Mouse (Mus musculus): ENCODE data around the gene Eif4b. TPM values are rescaled to one million over a fixed set of nuclear protein-coding genes. Genes with fewer than 3 reads are reported as not detected.

The Eif4b gene
- polyA plus RNA-seq, 1 experiment from 2014 or later: 32.2 TPM

DNA sequence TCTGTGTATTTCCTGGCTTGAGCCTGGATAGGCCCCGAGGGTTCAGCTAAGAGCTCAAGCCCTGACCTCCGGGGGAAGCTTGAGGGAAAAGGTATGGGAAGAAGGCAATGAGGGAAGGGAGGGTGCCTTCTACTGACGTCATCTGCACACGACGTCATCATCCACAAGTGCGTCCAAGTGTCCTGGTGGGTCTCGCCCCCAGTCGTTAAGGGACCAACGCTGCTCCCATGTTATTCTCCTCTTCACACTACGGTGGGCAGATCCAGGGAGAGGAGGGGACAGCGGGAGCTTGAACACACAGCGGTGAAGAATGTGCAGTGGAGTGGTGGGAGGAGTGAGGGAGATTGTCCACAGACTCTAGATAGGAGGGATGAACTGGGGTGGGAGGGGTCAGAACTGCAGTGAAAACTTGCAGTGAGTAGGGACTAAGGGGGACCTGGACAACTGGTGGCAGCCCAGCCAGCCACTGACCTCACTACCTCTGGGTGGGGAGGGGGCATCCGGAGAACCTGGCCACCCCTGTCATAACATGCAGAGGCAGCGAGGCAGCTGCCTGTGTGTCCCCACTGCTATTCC, 29.9 kb downstream of the Eif4b start:
- peak overlapping the region; percentile 74 for H3K9ac ChIP-seq (replicated peaks)
- no peaks in the 10 kb centered on the region for H3K36me3 ChIP-seq (replicated peaks; ENCODE audit: insufficient read depth, low read length)
- ATAC-seq (no peak), DNase-seq (no peak)
- peaks cover 58% of the 10 kb centered on the region for H3K4me1 ChIP-seq (ENCODE audit: insufficient read depth)
- TF ChIP-seq CTCF (IDR thresholded peaks at IDR 0.05; ENCODE audit: low read depth): no peak
- TF ChIP-seq EP300 (IDR thresholded peaks at IDR 0.05; ENCODE audit: low read depth): no peak
- WGBS (ENCODE audit: insufficient replicate concordance): 30% methylated on average over 14 of the region's 14 CpGs
- H3K27ac ChIP-seq (ENCODE audit: low read depth): peak overlapping the region; percentile 77
- peak overlapping the region; percentile 85 for H3K4me2 ChIP-seq (ENCODE audit: low read depth, low read length)
- H3K9me3 ChIP-seq (ENCODE audit: low read length): no peaks in the 10 kb centered on the region
- H3K4me3 ChIP-seq (ENCODE audit: low read depth, low read length): peak overlapping the region; percentile 41
- H3K27me3 ChIP-seq (ENCODE audit: insufficient read depth, low read length): 0 out of 2 replicates have a peak, but pooled peaks cover 8% of the 10 kb centered on the region

GRCm38 (mm10) chr15:102103947-102104555, 30.5 kb downstream of the Eif4b start:
- peak; percentile 62 for ATAC-seq

GRCm38 (mm10) chr15:102105360-102105759, 31.8 kb downstream of the Eif4b start:
- WGBS (ENCODE audit: insufficient replicate concordance): 34% methylated on average over 5 of the region's 5 CpGs
- Histone ChIP-seq H3K27ac (ENCODE audit: low read depth) (peak overlapping the region; percentile 71), H3K9me3 (ENCODE audit: low read length) (no peaks in the 10 kb centered on the region), H3K4me1 (ENCODE audit: insufficient read depth) (peaks cover 61% of the 10 kb centered on the region), H3K9ac (replicated peaks) (no peak overlapping the region), H3K4me3 (ENCODE audit: low read depth, low read length) (0 out of 2 replicates have a peak overlapping the region, but pooled peaks have one; percentile 4), H3K27me3 (ENCODE audit: insufficient read depth, low read length) (0 out of 2 replicates have a peak, but pooled peaks cover 8% of the 10 kb centered on the region), H3K36me3 (replicated peaks; ENCODE audit: insufficient read depth, low read length) (peaks cover 10% of the 10 kb centered on the region), H3K4me2 (ENCODE audit: low read depth, low read length) (peak overlapping the region; percentile 85)
- peak; percentile 72 for DNase-seq
- TF ChIP-seq EP300 (IDR thresholded peaks at IDR 0.05; ENCODE audit: low read depth) (no peak), CTCF (IDR thresholded peaks at IDR 0.05; ENCODE audit: low read depth) (no peak)
- peak; percentile 38 for ATAC-seq

More at GRCm38 (mm10) chr15:102103947-102104555, 30.5 kb downstream of the Eif4b start:
- 36% methylated on average over 12 of the region's 12 CpGs for WGBS (ENCODE audit: insufficient replicate concordance)
- H3K4me2 ChIP-seq (ENCODE audit: low read depth, low read length): peak overlapping the region; percentile 85
- peak overlapping the region; percentile 74 for H3K9ac ChIP-seq (replicated peaks)
- H3K27me3 ChIP-seq (ENCODE audit: insufficient read depth, low read length): 0 out of 2 replicates have a peak, but pooled peaks cover 8% of the 10 kb centered on the region
- H3K4me3 ChIP-seq (ENCODE audit: low read depth, low read length): peak overlapping the region; percentile 41
- H3K9me3 ChIP-seq (ENCODE audit: low read length): no peaks in the 10 kb centered on the region
- peak; percentile 71; the same call in 1 of the 2 replicates for TF ChIP-seq EP300 (IDR thresholded peaks at IDR 0.05; ENCODE audit: low read depth)
- no peak for TF ChIP-seq CTCF (IDR thresholded peaks at IDR 0.05; ENCODE audit: low read depth)
- H3K36me3 ChIP-seq (replicated peaks; ENCODE audit: insufficient read depth, low read length): peaks cover 4% of the 10 kb centered on the region; the same call in 1 of the 2 replicates
- peak overlapping the region; percentile 77 for H3K27ac ChIP-seq (ENCODE audit: low read depth)
- H3K4me1 ChIP-seq (ENCODE audit: insufficient read depth): peaks cover 61% of the 10 kb centered on the region
- DNase-seq: peak; percentile 82

DNA sequence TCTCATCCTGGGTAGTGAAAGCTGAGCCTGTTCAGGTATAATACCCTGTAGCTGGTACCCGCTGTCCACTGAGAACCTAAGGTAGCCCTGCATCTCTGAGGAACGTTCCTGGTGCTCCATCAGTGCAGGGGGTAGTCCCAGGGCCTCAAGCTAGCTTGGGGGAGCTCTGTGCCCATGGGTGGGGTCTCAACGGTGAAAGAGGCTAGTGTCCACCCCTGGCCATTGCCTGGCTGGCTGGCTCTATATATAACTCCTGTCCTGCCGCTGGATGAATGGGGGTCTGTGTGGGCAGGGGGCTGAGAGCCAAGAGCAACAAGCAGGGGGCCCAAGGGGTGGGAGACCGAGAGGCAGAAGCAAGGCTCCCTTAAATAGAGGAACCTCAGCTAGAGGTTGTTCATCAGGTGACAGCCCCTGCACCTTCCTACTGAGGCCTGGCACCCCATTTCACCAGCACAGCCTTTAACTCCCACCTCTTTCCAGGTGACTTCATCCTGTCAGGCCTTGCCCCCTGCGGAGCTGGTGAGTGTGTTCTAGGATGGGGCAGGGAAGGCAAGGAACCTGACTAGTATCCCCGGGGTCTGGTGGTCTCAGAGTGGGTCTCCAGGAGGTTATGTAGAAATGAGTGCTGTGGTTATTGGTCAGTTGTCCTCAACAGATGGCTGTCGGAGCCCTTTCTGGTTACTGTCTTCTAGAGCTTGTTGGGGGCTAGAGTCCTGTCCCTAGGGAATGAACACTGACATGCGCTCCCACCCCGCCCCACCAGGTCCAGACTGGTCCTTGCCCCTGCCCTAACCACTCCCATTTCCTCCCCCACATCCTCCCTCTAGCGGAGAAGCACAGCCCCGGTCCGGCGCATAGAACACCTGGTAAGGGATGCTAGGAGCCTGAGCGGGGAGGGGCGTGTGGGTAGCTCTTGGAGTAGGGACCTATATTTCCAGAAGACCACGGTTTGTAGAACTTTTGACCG, 32.5 kb downstream of the Eif4b start:
- ATAC-seq (no peak), DNase-seq (peak; percentile 56)
- Histone ChIP-seq H3K27ac (ENCODE audit: low read depth) (no peak overlapping the region), H3K4me1 (ENCODE audit: insufficient read depth) (peaks cover 55% of the 10 kb centered on the region), H3K27me3 (ENCODE audit: insufficient read depth, low read length) (0 out of 2 replicates have a peak, but pooled peaks cover 8% of the 10 kb centered on the region), H3K9me3 (ENCODE audit: low read length) (no peaks in the 10 kb centered on the region), H3K4me2 (ENCODE audit: low read depth, low read length) (peak overlapping the region; percentile 64), H3K4me3 (ENCODE audit: low read depth, low read length) (peak overlapping the region; percentile 4; the same call in 1 of the 2 replicates), H3K36me3 (replicated peaks; ENCODE audit: insufficient read depth, low read length) (peaks cover 17% of the 10 kb centered on the region), H3K9ac (replicated peaks) (no peak overlapping the region)
- TF ChIP-seq EP300 (IDR thresholded peaks at IDR 0.05; ENCODE audit: low read depth) (no peak), CTCF (IDR thresholded peaks at IDR 0.05; ENCODE audit: low read depth) (peak; percentile 45)
- 25% methylated on average over 17 of the region's 18 CpGs for WGBS (ENCODE audit: insufficient replicate concordance)

GRCm38 (mm10) chr15:102106754-102107456, 33.3 kb downstream of the Eif4b start:
- no peaks in the 10 kb centered on the region for H3K9me3 ChIP-seq (ENCODE audit: low read length)
- H3K27ac ChIP-seq (ENCODE audit: low read depth): peak overlapping the region; percentile 39; the same call in 1 of the 2 replicates
- peak overlapping the region; percentile 4; the same call in 1 of the 2 replicates for H3K4me3 ChIP-seq (ENCODE audit: low read depth, low read length)
- ATAC-seq (peak; percentile 35), DNase-seq (peak; percentile 81)
- 0 out of 2 replicates have a peak, but pooled peaks cover 8% of the 10 kb centered on the region for H3K27me3 ChIP-seq (ENCODE audit: insufficient read depth, low read length)
- 29% methylated on average over 38 of the region's 38 CpGs for WGBS (ENCODE audit: insufficient replicate concordance)
- H3K36me3 ChIP-seq (replicated peaks; ENCODE audit: insufficient read depth, low read length): peaks cover 22% of the 10 kb centered on the region
- H3K9ac ChIP-seq (replicated peaks): no peak overlapping the region; the same call in 1 of the 2 replicates
- no peak for TF ChIP-seq EP300 (IDR thresholded peaks at IDR 0.05; ENCODE audit: low read depth)
- no peak for TF ChIP-seq CTCF (IDR thresholded peaks at IDR 0.05; ENCODE audit: low read depth)
- peak overlapping the region; percentile 64 for H3K4me2 ChIP-seq (ENCODE audit: low read depth, low read length)
- peaks cover 49% of the 10 kb centered on the region for H3K4me1 ChIP-seq (ENCODE audit: insufficient read depth)

Data from liver, postnatal 0 days (tissue).